Mouse (Mus musculus): Measurements from ENCODE around the gene Slc30a2. TPM values are rescaled to one million over a fixed set of nuclear protein-coding genes. Genes with fewer than 3 reads are reported as not detected.

Slc30a2 gene
- total RNA-seq, 2 experiments from 2014 or later, result not detected

DNA sequence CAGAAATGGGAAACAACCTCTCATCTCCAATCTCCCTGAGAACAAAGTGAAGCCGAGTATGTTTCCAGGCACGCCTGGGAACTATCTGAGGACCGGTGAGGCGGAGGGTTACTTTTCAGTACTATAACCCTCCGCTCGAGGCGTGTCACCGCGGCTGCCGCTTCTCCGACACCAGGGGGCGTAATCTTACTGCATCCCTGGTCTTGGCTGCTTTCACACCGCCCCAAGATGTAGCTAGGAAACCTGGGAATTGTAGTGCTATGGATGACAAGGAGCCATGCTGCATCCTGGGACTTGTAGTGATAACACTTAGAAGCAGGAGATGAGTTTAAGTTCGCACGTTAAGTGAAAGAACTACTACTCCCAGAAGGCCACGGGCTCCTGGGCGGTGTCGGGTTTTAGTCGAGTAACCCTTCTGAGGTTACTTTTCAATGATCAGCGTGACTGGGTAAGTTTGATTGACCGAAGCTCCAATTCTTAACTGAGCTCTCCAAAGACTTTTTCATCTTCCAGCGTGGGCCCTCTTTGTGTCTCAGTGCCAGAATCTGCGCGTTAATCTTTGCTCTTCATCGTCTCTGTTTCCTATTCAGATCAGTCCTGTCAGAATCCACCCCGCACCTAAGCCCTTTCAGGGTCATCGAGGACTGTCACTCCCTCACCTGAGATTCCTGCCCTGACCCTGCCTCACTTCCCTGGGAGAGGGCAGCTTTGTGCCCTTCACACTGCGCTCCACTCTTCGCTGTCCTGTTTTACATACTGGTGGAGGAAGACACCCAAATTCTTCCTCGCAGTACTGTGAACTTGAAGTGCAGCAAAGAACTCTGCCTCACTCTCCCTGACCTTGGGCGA lies 53.2 kb downstream of the Slc30a2 start, which contains the start of gene Pafah2:
TSS of gene Pafah2 (plus strand) at position 344 of the 849 bp plus-strand sequence.
- peak; percentile 93 for DNase-seq
- intact Hi-C loops (cut with DNase I), result loop anchor here (2.0 kb wide), 2 partner anchors 73 to 83 kb away; partner anchors contain the start of gene Stmn1

DNA sequence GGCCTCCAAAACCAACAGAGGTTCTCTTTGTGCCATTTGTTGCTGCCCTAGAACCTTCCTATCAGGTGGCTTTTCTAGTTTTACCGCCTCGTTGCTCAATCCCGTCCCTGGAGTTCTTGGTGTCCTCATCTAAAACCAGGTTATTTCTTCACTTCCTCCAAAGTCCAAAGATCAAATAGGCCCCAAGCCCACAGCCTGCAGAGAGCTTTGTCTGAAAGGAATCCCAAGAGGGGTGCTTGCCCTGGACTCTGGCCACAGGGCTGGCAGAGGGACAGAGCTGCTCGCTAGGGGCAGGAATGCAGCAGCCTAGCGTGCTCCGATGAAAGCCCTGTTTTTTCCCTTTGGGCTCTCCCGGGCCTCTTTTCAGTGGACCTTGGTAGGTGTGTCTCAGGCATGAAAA lies 54.1 kb downstream of the Slc30a2 start:
- DNase-seq, result peak; percentile 74
- intact Hi-C loops (cut with DNase I), result loop anchor here (2.0 kb wide), 2 partner anchors 72 to 82 kb away; partner anchors contain the start of gene Stmn1

DNA sequence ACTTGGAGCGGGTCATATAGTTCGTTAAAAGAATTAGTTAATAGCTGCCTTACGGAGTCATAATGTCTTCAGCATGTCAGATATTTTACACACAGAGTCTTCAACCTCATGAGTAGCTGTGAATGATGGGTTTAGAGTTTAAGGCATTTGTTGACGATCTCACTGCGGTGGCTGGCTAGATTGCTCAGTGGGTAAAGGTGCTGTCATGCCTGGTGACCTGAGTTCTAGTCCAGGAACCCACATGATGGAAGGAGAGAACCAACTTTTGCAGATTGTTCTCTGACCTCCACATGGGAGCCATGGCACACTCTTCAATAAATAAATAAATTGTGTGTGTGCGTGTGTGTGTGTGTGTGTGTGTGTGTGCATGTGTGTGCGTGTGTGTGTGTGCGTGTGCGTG lies 54.8 kb downstream of the Slc30a2 start:
- no peak for DNase-seq
- intact Hi-C loops (cut with DNase I), result loop anchor here (2.0 kb wide), 2 partner anchors 71 to 81 kb away; partner anchors contain the start of gene Stmn1

DNA sequence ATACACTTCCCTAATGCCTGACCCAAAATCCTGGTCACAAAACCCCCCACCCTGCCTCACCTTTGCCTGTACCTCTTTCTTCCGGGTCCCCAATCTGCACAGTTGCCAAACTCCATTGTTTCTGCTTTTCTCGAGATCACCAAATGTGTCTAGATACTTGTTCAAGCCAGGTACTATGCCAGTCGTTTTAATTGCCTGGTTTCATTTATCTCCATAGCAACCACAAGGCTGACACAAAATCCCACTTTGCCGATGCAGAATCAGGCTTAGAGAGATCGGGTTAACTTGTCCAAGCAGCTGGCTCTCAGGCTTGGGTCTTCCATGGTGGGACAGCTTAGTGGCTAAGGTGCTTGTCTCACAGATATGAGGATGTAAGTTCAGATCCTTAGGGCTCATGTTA lies 57.2 kb downstream of the Slc30a2 start:
- no peak for DNase-seq
- intact Hi-C loops (cut with DNase I), result no loop called here

DNA sequence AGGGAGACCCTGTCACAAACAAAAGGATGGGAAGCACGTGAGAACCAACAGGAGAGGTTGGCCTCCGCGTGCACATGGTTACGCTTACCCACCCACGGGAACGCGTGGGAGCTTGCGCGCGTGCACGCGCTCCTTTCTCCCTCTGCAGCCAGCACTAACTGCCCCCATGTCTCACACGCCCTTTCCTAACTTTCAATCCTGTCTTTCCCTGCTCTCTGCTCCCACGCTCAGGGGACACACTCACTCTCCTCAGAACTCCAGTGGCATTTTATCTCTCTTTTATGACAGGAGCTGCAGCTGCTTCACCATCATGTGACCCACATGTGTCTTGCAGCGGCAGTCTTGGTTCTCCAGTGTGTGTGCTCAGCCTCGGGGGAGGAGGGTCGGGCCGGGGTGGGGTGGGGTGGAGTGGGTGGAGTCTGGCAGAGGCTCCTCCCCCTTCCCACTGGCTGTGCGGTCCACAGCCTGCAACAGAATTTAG lies 58.2 kb downstream of the Slc30a2 start:
- DNase-seq, result peak; percentile 35
- intact Hi-C loops (cut with DNase I), result no loop called here

DNA sequence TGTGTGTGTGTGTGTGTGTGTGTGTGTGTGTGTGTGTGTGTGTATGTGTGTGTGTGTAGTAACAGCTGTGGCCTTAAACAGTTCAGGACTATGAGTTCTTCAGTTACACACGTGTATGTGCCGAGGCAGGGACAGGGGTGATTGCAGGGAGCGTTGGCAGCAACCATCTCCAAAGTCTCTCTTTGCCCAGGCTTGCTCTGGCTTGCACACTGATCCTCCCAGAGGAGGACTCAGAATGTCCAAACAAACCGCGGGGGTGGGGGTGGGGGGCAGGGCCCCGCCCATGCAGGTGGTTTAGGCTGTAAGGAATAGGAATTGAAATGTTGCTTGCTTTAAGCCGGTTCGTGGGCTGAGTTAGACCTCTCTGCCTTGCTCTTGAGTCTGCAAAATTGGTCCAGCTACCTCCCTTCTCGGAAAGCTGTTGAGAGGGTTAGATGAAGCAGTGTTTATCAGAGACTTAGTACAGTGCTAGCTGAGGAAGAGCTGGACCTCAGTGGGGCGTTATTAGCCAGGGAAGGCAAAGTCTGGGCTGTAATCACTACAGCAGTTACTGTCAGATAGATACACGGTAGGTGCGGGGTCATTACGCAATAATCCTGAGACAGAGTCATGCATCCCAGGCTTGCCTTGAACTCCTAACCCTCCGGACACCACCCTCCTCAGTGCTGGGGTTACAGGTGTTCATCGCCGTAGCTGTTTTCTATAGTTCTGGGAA lies 59.0 kb downstream of the Slc30a2 start:
- DNase-seq, result no peak
- intact Hi-C loops (cut with DNase I), result no loop called here

DNA sequence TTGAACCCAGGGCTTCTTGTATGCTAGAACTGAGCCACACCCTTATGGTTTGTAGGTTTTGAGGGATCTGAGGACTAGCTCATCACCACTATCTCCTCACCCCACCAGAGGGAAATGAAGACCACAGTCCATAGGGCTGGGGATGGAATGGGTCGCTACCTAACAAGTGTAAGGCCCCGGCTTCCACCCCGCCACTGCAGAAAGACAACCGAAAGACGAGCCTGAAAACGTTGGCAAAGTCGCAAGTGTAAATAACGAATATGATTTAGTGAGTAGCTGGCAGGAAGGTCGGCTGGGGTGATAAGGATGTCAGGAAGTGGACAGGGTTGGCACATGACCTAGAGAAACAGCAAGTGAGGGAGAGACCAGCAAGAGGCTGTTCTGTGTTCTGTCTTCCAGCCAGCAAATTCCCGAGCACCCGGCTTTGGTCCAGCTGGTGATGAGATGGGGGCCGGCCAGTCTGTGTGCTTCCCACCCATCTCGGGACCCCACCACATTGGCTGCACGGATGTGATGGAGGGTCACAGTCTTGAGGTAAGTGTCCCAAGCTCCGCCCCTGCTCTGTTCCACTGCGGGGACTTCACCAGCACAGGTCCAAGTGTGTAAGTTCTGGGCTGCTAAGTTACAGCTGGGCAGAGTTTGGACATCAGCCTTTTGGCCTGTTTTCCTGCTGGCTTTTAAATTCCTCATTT lies 59.7 kb downstream of the Slc30a2 start:
- DNase-seq, result peak; percentile 44
- intact Hi-C loops (cut with DNase I), result no loop called here

DNA sequence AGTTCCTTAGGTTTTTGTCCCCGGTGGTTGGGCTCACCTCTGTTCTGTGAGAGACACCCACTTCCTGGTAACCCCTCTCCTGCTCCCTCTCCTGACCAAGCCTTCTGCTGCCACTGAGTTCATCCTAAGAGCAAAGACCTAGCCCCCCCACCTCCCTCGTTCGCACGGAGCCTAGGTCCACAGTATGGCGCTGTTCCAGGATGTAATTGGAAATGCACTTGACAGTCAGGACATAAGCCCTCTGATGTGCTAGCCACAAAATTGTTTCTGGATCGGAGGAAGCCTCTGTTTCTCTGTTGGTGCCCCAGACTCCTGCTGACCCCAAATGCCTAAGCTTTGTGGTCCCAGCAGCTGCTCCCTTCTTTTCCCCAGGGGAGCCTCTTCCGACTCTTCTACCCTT lies 60.7 kb downstream of the Slc30a2 start:
- no peak for DNase-seq
- intact Hi-C loops (cut with DNase I), result no loop called here

Other genes with a start within 250 kb of the Slc30a2 start
- 1 to 10 TPM; 1.1 to 1.6 TPM for gene Cd52, start 248.1 kb upstream of the Slc30a2 start, total RNA-seq (2021)
- 10 to 100 TPM; 16.9 to 24.0 TPM for gene Ubxn11, start 240.6 kb upstream of the Slc30a2 start, total RNA-seq (2021)
- gene Sh3bgrl3, start 214.4 kb upstream of the Slc30a2 start, total RNA-seq (2021), result 100 to 1,000 TPM; 214 to 231 TPM
- 10 to 100 TPM; 11.2 to 17.0 TPM for gene Cep85, start 156.1 kb upstream of the Slc30a2 start, total RNA-seq (2021)
- not detected for gene Gm7534, start 140.2 kb upstream of the Slc30a2 start, total RNA-seq (2021)
- gene Catsper4, start 115.8 kb upstream of the Slc30a2 start, total RNA-seq (2021), result under 1 TPM in 1 of 2 experiments, not detected in 1; 0.34 TPM
- under 1 TPM; 0.22 to 0.36 TPM for gene Cnksr1, start 104.8 kb upstream of the Slc30a2 start, total RNA-seq (2021)
- gene E130218I03Rik, start 99.5 kb upstream of the Slc30a2 start, total RNA-seq (2021), result not detected
- gene Zfp593, start 97.6 kb upstream of the Slc30a2 start, total RNA-seq (2021), result 10 to 100 TPM; 15.4 to 16.5 TPM
- gene Gm30191, start 96.2 kb upstream of the Slc30a2 start, total RNA-seq (2021), result not detected
- 1 to 10 TPM; 7.5 to 8.4 TPM for gene Grrp1, start 89.1 kb upstream of the Slc30a2 start, total RNA-seq (2021)
- gene Pdik1l, start 55.3 kb upstream of the Slc30a2 start, total RNA-seq (2021), result 10 to 100 TPM; 36.9 to 39.7 TPM
- under 1 TPM; 0.44 to 0.46 TPM for gene Trim63, start 28.1 kb upstream of the Slc30a2 start, total RNA-seq (2021)
- 1 to 10 TPM; 3.9 to 4.1 TPM for gene Extl1, start 40.7 kb downstream of the Slc30a2 start, total RNA-seq (2021)
- 10 to 100 TPM; 12.7 to 14.1 TPM for gene Pafah2, start 53.1 kb downstream of the Slc30a2 start, total RNA-seq (2021)
- 1,000 to 10,000 TPM; 3,425 to 3,590 TPM for gene Stmn1, start 125.1 kb downstream of the Slc30a2 start, total RNA-seq (2021)
- 10 to 100 TPM; 30.7 to 31.7 TPM for gene Paqr7, start 153.5 kb downstream of the Slc30a2 start, total RNA-seq (2021)
- gene Aunip, start 167.8 kb downstream of the Slc30a2 start, total RNA-seq (2021), result 1 to 10 TPM; 1.4 to 1.8 TPM
- gene Mtfr1l, start 192.2 kb downstream of the Slc30a2 start, total RNA-seq (2021), result 100 to 1,000 TPM in 1 of 2 experiments, 10 to 100 TPM in 1; 99.4 to 102 TPM
- gene Selenon, start 209.0 kb downstream of the Slc30a2 start, total RNA-seq (2021), result 10 to 100 TPM; 30.2 to 30.4 TPM